Mouse (Mus musculus) hindbrain, embryonic 15.5 days (tissue): ENCODE results near the gene Oas1e. TPM values are rescaled to one million over a fixed set of nuclear protein-coding genes. Genes with fewer than 3 reads are reported as not detected.
"Not testable (repeated sequence)": the region's sequence is repeated elsewhere in the genome, so short reads cannot be mapped to it uniquely, and the experiment has no call there.

ENCODE experiments used
- ATAC-seq: fragments of 200-750 bp; cut with Nextera tagmentation; 2 replicates; pipeline ENCODE4 v1.8.0; 2017; ENCODE audit warnings: low read depth, moderate number of reproducible peaks, moderate TSS enrichment; ENCODE audit not compliant: low FRiP score
- H3K27ac ChIP-seq: fragments of 300-500 bp; sonication (generic); replicated peaks from 2 replicates; pipeline ENCODE4 v1.5.1; 2015; ENCODE audit warnings: mild to moderate bottlenecking, inconsistent platforms
- H3K27me3 ChIP-seq: fragments of 300-500 bp; sonication (generic); 2 replicates; pipeline ENCODE4 v1.6.1; 2015; ENCODE audit warnings: control low read depth, inconsistent platforms
- H3K36me3 ChIP-seq: fragments of 300-500 bp; sonication (generic); 2 replicates; pipeline ENCODE4 v1.6.1; 2015; ENCODE audit warnings: control low read depth, inconsistent platforms
- H3K4me1 ChIP-seq: fragments of 300-500 bp; sonication (generic); replicated peaks from 2 replicates; pipeline ENCODE4 v1.6.1; 2015; ENCODE audit warnings: control low read depth, inconsistent platforms
- H3K4me2 ChIP-seq: fragments of 300-500 bp; sonication (generic); 2 replicates; pipeline ENCODE4 v1.6.1; 2015; ENCODE audit warnings: moderate library complexity, mild to moderate bottlenecking, inconsistent platforms
- H3K4me3 ChIP-seq: fragments of 300-500 bp; sonication (generic); 2 replicates; pipeline ENCODE4 v1.5.1; 2015; ENCODE audit warnings: mild to moderate bottlenecking, inconsistent platforms
- H3K9ac ChIP-seq: fragments of 300-500 bp; sonication (generic); 2 replicates; pipeline ENCODE4 v1.6.1; 2015; ENCODE audit warnings: inconsistent platforms
- H3K9me3 ChIP-seq: fragments of 300-500 bp; sonication (generic); 2 replicates; pipeline ENCODE4 v1.6.1; 2016; ENCODE audit warnings: control low read depth, inconsistent platforms
- WGBS: fragments of 180-500 bp; shearing (Covaris S2); methylation state at CpG from one replicate; pipeline ENCODE4 v1.1.7; 2015; 5-methylcytosine and 5-hydroxymethylcytosine counted together
- polyA plus RNA-seq: library from polyadenylated mRNA; unstranded; fragments of >200 nt; fragmentation: Nextera tagmentation; extraction: Ambion mirVana; gene quantifications from 2 replicates; pipeline ENCODE4 v1.2.1, GENCODE M21; 2015

Oas1e gene
- 0.39 and 0.72 TPM in 2 replicates for polyA plus RNA-seq

- H3K27ac ChIP-seq, H3K9me3 ChIP-seq, ATAC-seq, H3K27me3 ChIP-seq, H3K4me1 ChIP-seq, H3K36me3 ChIP-seq, H3K9ac ChIP-seq, H3K4me3 ChIP-seq, H3K4me2 ChIP-seq: not testable (repeated sequence)
- WGBS, result 51% methylated on average over 9 of the region's 9 CpGs
Observed at GRCm38 (mm10) chr5:120795480-120796034, at the start of gene Oas1e. Gene Oas1e, minus strand, starts transcription at chr5:120795530.

- ATAC-seq, result no peak
- H3K4me1 ChIP-seq, result no peaks in the 10 kb centered on the region
- H3K36me3 ChIP-seq, result no peaks in the 10 kb centered on the region
- H3K27ac ChIP-seq, result no peak overlapping the region
- peaks cover 2% of the 10 kb centered on the region; the same call in 1 of the 2 replicates for H3K27me3 ChIP-seq
- H3K4me2 ChIP-seq, result no peak overlapping the region
- no peak overlapping the region for H3K9ac ChIP-seq
- 75% methylated on average over 3 of the region's 3 CpGs for WGBS
- H3K4me3 ChIP-seq, result no peak overlapping the region
- no peaks in the 10 kb centered on the region for H3K9me3 ChIP-seq
Observed at GRCm38 (mm10) chr5:120844713-120845112, 49.4 kb upstream of the Oas1e start.

DNA sequence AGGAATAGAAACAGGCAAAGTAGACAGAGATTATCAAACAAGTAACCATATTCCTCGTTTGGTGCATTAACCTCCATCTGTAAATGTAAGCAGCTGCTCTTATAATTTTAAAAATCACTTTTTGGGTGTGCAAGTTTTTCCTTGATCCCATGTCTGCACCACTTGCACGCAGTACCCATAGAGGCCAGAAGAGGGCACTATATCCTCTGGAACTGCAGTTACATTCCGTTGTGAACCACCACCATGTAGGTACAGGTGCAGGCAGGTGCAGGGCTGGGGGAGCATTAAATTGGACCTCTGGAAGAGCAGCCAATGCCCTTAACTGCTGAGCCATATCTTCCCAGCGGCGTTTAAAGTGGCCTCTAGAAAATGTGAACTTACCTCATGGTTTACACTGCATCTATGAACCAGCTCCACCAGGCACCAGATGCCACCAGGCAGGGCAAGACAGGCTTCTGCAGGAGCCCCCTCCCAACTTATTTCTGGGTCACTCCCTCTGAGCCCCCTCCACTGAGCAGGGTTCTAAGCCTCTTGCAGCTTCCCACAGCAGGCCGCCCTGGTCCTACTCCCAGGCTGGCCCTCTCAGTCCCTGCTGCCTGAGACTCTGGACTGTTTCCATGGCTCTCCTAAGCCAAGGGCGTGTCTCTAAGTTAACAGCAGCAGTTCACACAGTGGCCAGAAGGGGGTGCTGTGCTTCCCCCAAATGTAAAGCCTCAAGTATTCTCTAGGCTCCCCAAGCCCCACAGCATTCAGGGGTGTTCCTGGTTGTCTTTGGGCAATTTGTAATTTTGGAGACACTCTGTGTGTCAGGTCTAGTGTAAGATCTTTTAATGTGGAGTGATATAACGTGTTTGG is 41.6 kb upstream of the Oas1e start:
- Histone ChIP-seq H3K9ac (no peak overlapping the region), H3K9me3 (no peaks in the 10 kb centered on the region), H3K4me1 (0 out of 2 replicates have a peak, but pooled peaks cover 4% of the 10 kb centered on the region), H3K36me3 (no peaks in the 10 kb centered on the region), H3K27me3 (peaks cover 2% of the 10 kb centered on the region; the same call in 1 of the 2 replicates), H3K27ac (no peak overlapping the region), H3K4me3 (no peak overlapping the region), H3K4me2 (no peak overlapping the region)
- 7% methylated on average over 8 of the region's 8 CpGs for WGBS
- ATAC-seq, result no peak

- no peaks in the 10 kb centered on the region for H3K9me3 ChIP-seq
- H3K4me2 ChIP-seq, result 0 out of 2 replicates have a peak overlapping the region, but pooled peaks have one; percentile 30
- H3K27me3 ChIP-seq, result 0 out of 2 replicates have a peak, but pooled peaks cover 2% of the 10 kb centered on the region
- no peak overlapping the region for H3K27ac ChIP-seq
- 13% methylated on average over 17 of the region's 17 CpGs for WGBS
- 0 out of 2 replicates have a peak, but pooled peaks cover 4% of the 10 kb centered on the region for H3K4me1 ChIP-seq
- no peak for ATAC-seq
- H3K4me3 ChIP-seq, result no peak overlapping the region
- no peaks in the 10 kb centered on the region for H3K36me3 ChIP-seq
- H3K9ac ChIP-seq, result no peak overlapping the region
Observed at GRCm38 (mm10) chr5:120833335-120834280, 38.3 kb upstream of the Oas1e start.

DNA sequence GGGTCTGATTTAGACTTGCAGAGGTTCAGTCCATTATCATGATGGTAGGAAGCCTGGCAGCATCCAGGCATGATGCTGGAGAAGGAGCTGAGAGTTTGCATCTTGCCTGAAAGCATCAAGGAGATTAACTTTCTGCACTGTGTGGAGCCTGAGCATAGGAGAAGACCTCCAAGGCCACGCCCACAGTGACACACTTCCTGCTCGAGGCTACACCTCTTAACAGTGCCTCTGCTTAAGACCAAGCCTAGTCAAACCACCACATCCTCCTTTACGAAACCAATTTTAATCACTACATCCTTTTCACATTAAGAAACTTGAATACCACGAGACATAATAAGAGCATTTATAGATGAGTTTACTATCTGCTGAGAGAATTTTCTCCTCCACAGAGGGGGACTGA is 35.7 kb upstream of the Oas1e start:
- Histone ChIP-seq H3K27me3 (0 out of 2 replicates have a peak, but pooled peaks cover 2% of the 10 kb centered on the region), H3K4me1 (0 out of 2 replicates have a peak, but pooled peaks cover 4% of the 10 kb centered on the region), H3K9me3 (no peaks in the 10 kb centered on the region), H3K4me3 (no peak overlapping the region), H3K9ac (no peak overlapping the region), H3K4me2 (no peak overlapping the region), H3K27ac (no peak overlapping the region), H3K36me3 (no peaks in the 10 kb centered on the region)
- 83% methylated on average over 4 of the region's 4 CpGs for WGBS
- ATAC-seq, result no peak

DNA sequence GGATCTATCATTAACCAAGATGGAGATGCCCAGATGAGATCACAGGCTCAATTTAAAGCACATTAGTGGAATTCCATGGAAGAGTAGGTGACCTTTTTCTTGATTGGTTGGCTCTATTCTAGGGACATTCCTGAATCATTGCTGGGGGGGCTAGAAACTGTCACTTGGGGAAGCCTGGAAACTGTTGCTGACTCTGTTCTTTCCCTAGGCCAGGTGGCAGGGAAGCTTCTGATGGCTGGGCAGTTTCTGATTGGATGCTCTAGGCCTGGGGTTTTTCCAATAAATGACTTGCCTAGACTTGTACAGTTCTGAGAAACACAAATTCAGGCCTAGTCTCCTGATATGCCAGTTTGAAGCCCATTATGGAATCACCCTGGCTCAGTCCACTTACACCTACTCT is 23.7 kb upstream of the Oas1e start:
- Histone ChIP-seq H3K36me3 (no peaks in the 10 kb centered on the region), H3K9me3 (no peaks in the 10 kb centered on the region), H3K4me3 (no peak overlapping the region), H3K27ac (no peak overlapping the region), H3K27me3 (no peaks in the 10 kb centered on the region), H3K4me2 (no peak overlapping the region), H3K4me1 (no peaks in the 10 kb centered on the region), H3K9ac (no peak overlapping the region)
- no peak for ATAC-seq

DNA sequence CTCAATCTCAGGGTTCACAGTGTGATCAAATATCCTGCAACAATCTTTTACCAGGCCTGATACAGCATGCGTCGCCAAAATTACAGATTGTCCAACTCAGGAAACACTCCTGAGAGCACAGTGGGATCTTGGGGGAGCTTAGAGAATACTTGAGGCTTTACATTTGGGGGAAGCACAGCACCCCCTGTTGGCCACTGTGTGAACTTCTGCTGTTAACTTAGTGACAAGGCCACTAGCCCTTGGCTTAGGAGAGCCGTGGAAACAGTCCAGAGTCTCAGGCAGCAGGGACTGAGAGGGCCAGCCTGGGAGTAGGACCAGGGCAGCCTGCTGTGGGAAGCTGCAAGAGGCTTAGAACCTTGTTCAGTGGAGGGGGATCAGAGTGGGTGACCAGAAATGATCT is 20.6 kb upstream of the Oas1e start:
- 75% methylated on average over 3 of the region's 3 CpGs for whole genome bisulfite sequencing

GRCm38 (mm10) chr5:120813023-120813422 is 17.7 kb upstream of the Oas1e start:
- Histone ChIP-seq H3K4me2 (peak overlapping the region; percentile 48), H3K4me3 (no peak overlapping the region; the same call in 1 of the 2 replicates), H3K36me3 (no peaks in the 10 kb centered on the region), H3K4me1 (peaks cover 14% of the 10 kb centered on the region), H3K27ac (no peak overlapping the region), H3K9me3 (no peaks in the 10 kb centered on the region), H3K27me3 (no peaks in the 10 kb centered on the region), H3K9ac (no peak overlapping the region)
- ATAC-seq, result no peak
- 84% methylated on average over 6 of the region's 6 CpGs for WGBS

More for the DNA sequence above, 20.6 kb upstream of the Oas1e start:
- ATAC-seq, result no peak
- Histone ChIP-seq H3K9ac (no peak overlapping the region), H3K36me3 (no peaks in the 10 kb centered on the region), H3K9me3 (no peaks in the 10 kb centered on the region), H3K4me2 (no peak overlapping the region), H3K4me1 (peaks cover 14% of the 10 kb centered on the region), H3K27me3 (no peaks in the 10 kb centered on the region), H3K27ac (no peak overlapping the region), H3K4me3 (no peak overlapping the region)

- H3K9ac ChIP-seq, result peak within 1 kb of the TSS; percentile 30
- H3K4me2 ChIP-seq, result peak within 1 kb of the TSS; percentile 48
- peak; percentile 87 for ATAC-seq
- H3K4me3 ChIP-seq, result peak within 1 kb of the TSS; percentile 15
- H3K4me1 ChIP-seq, result peaks cover 14% of the 10 kb centered on the region
- no peaks in the 10 kb centered on the region for H3K36me3 ChIP-seq
- no peaks in the 10 kb centered on the region for H3K9me3 ChIP-seq
- no peaks in the 10 kb centered on the region for H3K27me3 ChIP-seq
- H3K27ac ChIP-seq, result peak within 1 kb of the TSS; percentile 75
- WGBS, result 8% methylated on average over 18 of the region's 18 CpGs
Observed at GRCm38 (mm10) chr5:120811951-120812819, 16.9 kb upstream of the Oas1e start, which contains the start of gene Oas1c. Gene Oas1c, minus strand, starts transcription at chr5:120812514.

DNA sequence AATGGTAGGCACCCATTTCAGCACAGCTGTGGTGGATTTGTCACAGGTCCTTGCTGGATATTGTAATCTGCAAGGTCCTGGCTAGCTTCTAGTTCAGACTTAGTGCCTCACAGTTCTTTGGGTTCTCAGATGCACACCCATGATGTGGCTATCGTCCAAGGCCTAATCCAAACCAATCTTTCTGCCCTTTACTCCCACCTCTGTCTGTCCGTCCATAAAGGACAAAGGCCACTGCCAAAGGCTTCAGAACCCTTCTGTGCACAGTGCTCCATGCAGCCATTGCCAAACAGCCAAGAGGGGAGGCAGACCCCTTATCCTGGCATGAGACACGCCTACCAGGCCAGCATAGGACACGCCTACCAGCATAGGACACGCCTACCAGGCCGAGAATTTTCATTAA is 13.8 kb upstream of the Oas1e start:
- Histone ChIP-seq H3K27me3 (no peaks in the 10 kb centered on the region), H3K9me3 (no peaks in the 10 kb centered on the region), H3K27ac (no peak overlapping the region), H3K4me1 (peaks cover 14% of the 10 kb centered on the region), H3K4me2 (no peak overlapping the region), H3K36me3 (no peaks in the 10 kb centered on the region), H3K9ac (no peak overlapping the region), H3K4me3 (no peak overlapping the region)
- 41% methylated on average over 6 of the region's 6 CpGs for WGBS
- no peak for ATAC-seq

DNA sequence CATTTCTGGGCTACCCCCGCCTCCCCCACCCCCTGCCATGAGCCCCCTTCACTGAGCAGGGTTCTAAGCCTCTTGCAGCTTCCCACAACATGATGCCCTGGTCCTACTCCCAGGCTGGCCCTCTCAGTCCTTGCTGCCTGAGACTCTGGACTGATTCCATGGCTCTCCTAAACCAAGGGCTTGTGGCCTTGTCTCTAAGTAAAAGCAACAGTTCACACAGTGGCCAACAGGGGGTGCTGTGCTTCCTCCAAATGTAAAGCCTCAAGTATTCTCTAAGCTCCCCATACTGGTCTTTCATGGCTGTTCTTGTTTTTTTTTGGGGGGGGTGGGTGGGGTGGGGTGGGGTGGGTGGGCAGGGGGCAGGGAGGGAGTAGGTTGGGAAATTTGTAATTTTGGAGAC is 11.1 kb upstream of the Oas1e start:
- 88% methylated on average over 1 of the region's 1 CpGs for WGBS
- no peak for ATAC-seq
- no peak overlapping the region for H3K4me2 ChIP-seq
- H3K9ac ChIP-seq, result no peak overlapping the region
- H3K9me3 ChIP-seq, result no peaks in the 10 kb centered on the region
- H3K27me3 ChIP-seq, result no peaks in the 10 kb centered on the region
- peaks cover 3% of the 10 kb centered on the region for H3K4me1 ChIP-seq
- H3K36me3 ChIP-seq, result no peaks in the 10 kb centered on the region
- H3K27ac ChIP-seq, result no peak overlapping the region
- H3K4me3 ChIP-seq, result no peak overlapping the region
